ENCODE assay signal across 8 mouse cellular contexts in the genomic region with DNA sequence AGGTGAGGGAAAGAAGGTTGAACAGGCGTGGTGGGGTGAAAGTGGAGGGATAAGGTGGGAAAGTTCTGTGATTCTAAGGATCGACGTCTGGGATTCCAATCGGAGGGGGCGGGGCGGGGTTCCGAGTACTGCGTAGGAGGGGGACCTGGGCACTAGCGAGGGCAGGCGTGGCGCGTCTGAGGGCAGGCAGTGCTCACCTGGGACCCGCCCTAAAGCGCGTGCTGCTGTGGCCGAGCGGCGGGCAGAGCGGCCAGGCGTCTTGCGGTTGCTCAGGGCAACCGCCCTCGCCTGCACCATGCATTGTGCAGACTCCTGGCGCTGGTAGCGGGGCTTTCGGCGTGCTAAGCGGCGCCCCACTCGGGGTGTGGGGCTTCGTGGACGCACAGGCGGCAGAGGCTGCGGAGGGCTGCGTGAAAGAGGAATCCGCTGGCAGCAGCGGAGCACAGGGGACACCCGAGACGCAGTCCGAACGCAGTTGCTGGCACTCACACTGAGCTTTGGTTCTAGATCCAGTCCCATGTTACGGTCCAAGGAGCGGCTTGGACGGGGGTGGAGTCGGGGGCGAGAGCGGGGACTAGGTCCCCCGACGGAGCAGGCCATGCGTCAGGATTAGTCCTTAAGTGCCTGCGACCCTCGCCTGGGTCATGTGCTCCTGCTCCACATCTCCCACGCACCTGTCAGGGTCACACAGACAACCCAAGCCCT. TPM values are rescaled to one million over a fixed set of nuclear protein-coding genes. Genes with fewer than 3 reads are reported as not detected.
DNase-seq lines count a peak whose midpoint lies in the region; ATAC-seq and TF ChIP-seq lines count a peak whose summit lies in the region.

TSS of gene Ttll8 (minus strand) at position 51 of the 705 bp plus-strand sequence.

- peak; percentile 20 to 31 for DNase-seq in cerebellum, postnatal 14 days
- DNase-seq in cerebellum, adult 8-10 months = no peak
- DNase-seq in hindbrain, embryonic 10.5 days (ENCODE audit: low spot score) = peak; percentile 52
- DNase-seq in spleen, postnatal 14 days (ENCODE audit: low spot score in 2 of 2) = no peak
- DNase-seq in spleen, postnatal 10 days (ENCODE audit: low spot score in 2 of 2) = no peak

- peaks cover 51% of the 10 kb centered on the region for H3K27me3 ChIP-seq in hindbrain, embryonic 10.5 days (ENCODE audit: insufficient read depth, poor library complexity, severe bottlenecking)
- peaks cover 48% of the 10 kb centered on the region for H3K27me3 ChIP-seq in limb, embryonic 12.5 days
- peaks cover 32% of the 10 kb centered on the region for H3K27me3 ChIP-seq in midbrain, embryonic 13.5 days

- peak within 1 kb of the TSS; percentile 25 for H3K4me3 ChIP-seq in bone marrow macrophage, adult 2 months (ENCODE audit: insufficient read depth, low read length)
- peak within 1 kb of the TSS; percentile 58 for H3K4me3 ChIP-seq in hindbrain, embryonic 10.5 days
- peak within 1 kb of the TSS; percentile 43 for H3K4me3 ChIP-seq in limb, embryonic 12.5 days (replicated peaks)
- H3K4me3 ChIP-seq in midbrain, embryonic 13.5 days (replicated peaks) = peak within 1 kb of the TSS; percentile 47

- ATAC-seq in limb, embryonic 12.5 days (ENCODE audit: insufficient number of reproducible peaks, insufficient read depth, low FRiP score, low TSS enrichment, low read depth) = no peak
- peak; percentile 91 for ATAC-seq in midbrain, embryonic 13.5 days

- no peak within 1 kb of the TSS for H3K27ac ChIP-seq in bone marrow macrophage, adult 2 months (ENCODE audit: insufficient read depth, low read depth, low read length)
- peak within 1 kb of the TSS; percentile 83 for H3K27ac ChIP-seq in hindbrain, embryonic 10.5 days
- no peak within 1 kb of the TSS for H3K27ac ChIP-seq in limb, embryonic 12.5 days
- H3K27ac ChIP-seq in midbrain, embryonic 13.5 days = no peak within 1 kb of the TSS

- WGBS in hindbrain, embryonic 10.5 days = 4% methylated on average over 53 of the region's 53 CpGs
- WGBS in limb, embryonic 12.5 days = 3% methylated on average over 52 of the region's 53 CpGs
- WGBS in midbrain, embryonic 13.5 days = 3% methylated on average over 53 of the region's 53 CpGs

- no peaks in the 10 kb centered on the region for H3K36me3 ChIP-seq in hindbrain, embryonic 10.5 days
- H3K36me3 ChIP-seq in limb, embryonic 12.5 days = no peaks in the 10 kb centered on the region
- no peaks in the 10 kb centered on the region for H3K36me3 ChIP-seq in midbrain, embryonic 13.5 days

- H3K9me3 ChIP-seq in hindbrain, embryonic 10.5 days = no peaks in the 10 kb centered on the region
- no peaks in the 10 kb centered on the region for H3K9me3 ChIP-seq in limb, embryonic 12.5 days
- no peaks in the 10 kb centered on the region for H3K9me3 ChIP-seq in midbrain, embryonic 13.5 days

- peak within 1 kb of the TSS; percentile 88 for H3K4me2 ChIP-seq in limb, embryonic 12.5 days
- H3K4me2 ChIP-seq in midbrain, embryonic 13.5 days (replicated peaks) = peak within 1 kb of the TSS; percentile 92

- peaks cover 5% of the 10 kb centered on the region for H3K4me1 ChIP-seq in bone marrow macrophage, adult 2 months (ENCODE audit: control insufficient read depth, insufficient read depth, low read length)
- H3K4me1 ChIP-seq in hindbrain, embryonic 10.5 days (replicated peaks) = peaks cover 16% of the 10 kb centered on the region
- H3K4me1 ChIP-seq in limb, embryonic 12.5 days (replicated peaks) = peaks cover 6% of the 10 kb centered on the region; the same call in 1 of the 2 replicates
- peaks cover 13% of the 10 kb centered on the region for H3K4me1 ChIP-seq in midbrain, embryonic 13.5 days (replicated peaks)

- TF ChIP-seq POLR2A in bone marrow macrophage, adult 2 months (IDR thresholded peaks at IDR 0.05; ENCODE audit: borderline replicate concordance, low read depth, low read length) = no peak

- H3K9ac ChIP-seq in limb, embryonic 12.5 days (replicated peaks) = peak within 1 kb of the TSS; percentile 51
- H3K9ac ChIP-seq in midbrain, embryonic 13.5 days (replicated peaks) = peak within 1 kb of the TSS; percentile 70

- no peak for TF ChIP-seq CTCF in bone marrow macrophage, adult 2 months (IDR thresholded peaks at IDR 0.05; ENCODE audit: low read depth, low read length)

RNA-seq across cellular contexts. Expression of gene Ttll8, which starts in this region (rescaled TPM):
- not detected in 2 replicates for polyA plus RNA-seq in bone marrow macrophage, adult 2 months (2012; ENCODE audit: insufficient read depth, insufficient read length, missing spikeins)
- 0.05 and 0.08 TPM in 2 replicates for polyA plus RNA-seq in hindbrain, embryonic 10.5 days (2016; fragmentation: Nextera tagmentation; extraction: Ambion mirVana)
- polyA plus RNA-seq in limb, embryonic 12.5 days (2016; fragmentation: Nextera tagmentation; extraction: Ambion mirVana) = not detected in 2 replicates
- polyA plus RNA-seq in midbrain, embryonic 13.5 days (2015; fragmentation: Nextera tagmentation; extraction: Ambion mirVana) = not detected in 2 replicates

Comparison
In these comparisons a context has a peak if more than half of its experiments do, and no peak if none do; other contexts are left out.
1. DNase-seq: peak in cerebellum, postnatal 14 days (2 of 2); none in cerebellum, adult 8-10 months (single experiment), spleen, postnatal 14 days (0 of 2) and spleen, postnatal 10 days (0 of 2).
2. Peak in DNase-seq, H3K4me3 ChIP-seq and H3K27ac ChIP-seq in hindbrain, embryonic 10.5 days; RNA of the gene not detected or under 1 TPM.
3. Peak in ATAC-seq, H3K4me3 ChIP-seq, H3K9ac ChIP-seq and H3K4me2 ChIP-seq in midbrain, embryonic 13.5 days; RNA of the gene not detected or under 1 TPM.
4. Peak in every context shown above with its lines, with median percentiles within 50 percentile points of each other: H3K4me3 ChIP-seq.